Mouse (Mus musculus) v-Abl transformed pro-B cells (cell line): ENCODE measurements at regions not wholly inside any gene's neighbourhood (a gene's known extent, or its start where the extent isn't known, plus 50 kb on each side); places are given as distances from the start of the nearest gene placed in this dataset.

ENCODE experiments used
- in situ Hi-C, 2 experiments: fragments of 400-800 bp; cut with MboI; formaldehyde crosslinking; loops; one replicate each; pipeline ENCODE4 v1.15.1; 2025; ENCODE audit not compliant: unreplicated experiment in 2 of 2

DNA sequence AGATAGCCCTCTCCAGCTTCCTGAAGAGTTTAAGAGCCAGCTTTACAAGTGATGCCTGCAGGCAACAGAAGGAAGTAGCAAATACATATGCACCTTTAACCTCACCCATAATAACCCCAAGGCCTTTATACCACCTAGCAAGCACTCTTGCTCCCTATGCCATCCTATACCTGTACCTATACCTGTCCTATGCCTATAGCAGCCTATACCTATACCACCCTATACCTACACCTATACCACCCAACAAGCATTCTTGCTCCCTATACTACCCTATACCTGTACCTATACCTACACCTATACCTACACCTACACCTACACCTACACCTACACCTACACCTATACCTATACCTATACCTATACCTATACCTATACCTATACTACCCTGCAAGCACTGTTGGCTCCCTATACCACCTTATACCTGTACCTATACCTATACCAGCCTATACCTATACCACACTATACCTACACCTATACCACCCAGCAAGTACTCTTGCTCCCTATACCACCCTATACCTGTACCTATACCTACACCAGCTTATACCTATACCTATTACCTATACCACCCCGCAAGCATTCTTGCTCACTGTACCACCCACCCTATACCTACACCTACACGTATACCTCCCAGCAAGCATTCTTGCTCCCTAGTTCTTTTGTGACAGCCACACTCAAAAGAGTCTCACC lies 120.9 kb downstream of the Mycn start:
- in situ Hi-C loops: no loop called here

DNA sequence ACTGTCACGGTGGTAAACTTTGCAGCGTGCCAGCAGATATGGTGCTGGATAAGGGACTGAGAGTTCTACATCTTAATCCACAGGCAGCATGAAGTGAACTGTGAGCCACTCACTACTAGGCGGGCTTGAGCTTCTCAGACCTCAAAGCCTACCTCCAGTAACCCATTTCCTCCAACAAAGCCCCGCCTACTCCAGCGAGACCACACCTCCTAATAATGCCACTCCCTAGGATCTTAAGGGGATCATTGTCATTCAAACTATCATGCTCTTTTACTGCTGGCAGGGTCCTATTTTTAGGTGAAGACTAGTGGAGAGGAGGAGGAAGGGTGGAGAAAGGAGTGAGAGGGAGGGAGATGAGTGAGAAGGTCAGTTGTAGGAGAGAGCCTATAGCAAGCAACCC lies 122.0 kb downstream of the Mycn start:
- in situ Hi-C loops: no loop called here

- in situ Hi-C loops: no loop called here
Measured at GRCm38 (mm10) chr12:12814693-12815092, 127.0 kb downstream of the Mycn start.

DNA sequence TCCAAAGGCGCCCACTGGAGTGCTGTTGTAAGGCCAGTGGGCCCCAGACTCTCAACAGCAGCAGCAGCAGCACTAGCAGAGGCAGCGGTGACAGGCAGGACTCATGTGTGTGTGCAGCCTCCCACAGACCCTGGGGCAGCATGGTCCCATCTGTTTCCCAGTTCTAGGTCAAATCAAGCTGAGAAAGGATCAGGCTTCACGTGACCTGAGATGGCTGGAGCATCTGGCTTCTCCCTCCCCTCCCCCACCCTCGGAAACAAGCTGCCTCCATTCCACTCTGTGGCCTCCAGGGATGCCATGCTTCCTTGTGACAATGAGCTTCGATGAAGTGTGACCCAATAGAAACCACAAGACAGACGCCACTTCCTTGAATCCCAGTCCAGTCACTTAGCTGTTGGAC lies 128.8 kb downstream of the Mycn start:
- in situ Hi-C loops: no loop called here

DNA sequence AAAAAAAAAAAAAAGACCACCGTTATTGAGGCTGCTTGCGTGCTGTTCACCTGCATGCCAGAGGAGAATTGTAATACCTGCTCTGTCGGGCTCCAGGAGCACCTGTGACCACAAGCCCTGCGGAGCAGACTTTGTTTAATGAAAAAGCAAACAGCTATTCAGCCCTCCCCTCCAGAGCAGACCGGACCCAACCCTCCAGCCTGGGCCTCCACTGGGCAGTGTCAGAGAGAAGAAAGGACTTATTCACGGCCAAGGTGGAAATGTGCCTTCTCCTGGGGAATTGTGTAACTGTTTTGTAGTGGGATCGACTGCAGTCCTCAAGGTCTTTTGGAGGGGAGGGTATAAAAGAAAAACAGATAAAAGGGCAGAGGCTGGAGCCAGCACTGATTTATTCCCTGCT lies 130.8 kb downstream of the Mycn start:
- in situ Hi-C loops: no loop called here

GRCm38 (mm10) chr12:12810159-12810885 lies 131.4 kb downstream of the Mycn start:
- in situ Hi-C loops: no loop called here

DNA sequence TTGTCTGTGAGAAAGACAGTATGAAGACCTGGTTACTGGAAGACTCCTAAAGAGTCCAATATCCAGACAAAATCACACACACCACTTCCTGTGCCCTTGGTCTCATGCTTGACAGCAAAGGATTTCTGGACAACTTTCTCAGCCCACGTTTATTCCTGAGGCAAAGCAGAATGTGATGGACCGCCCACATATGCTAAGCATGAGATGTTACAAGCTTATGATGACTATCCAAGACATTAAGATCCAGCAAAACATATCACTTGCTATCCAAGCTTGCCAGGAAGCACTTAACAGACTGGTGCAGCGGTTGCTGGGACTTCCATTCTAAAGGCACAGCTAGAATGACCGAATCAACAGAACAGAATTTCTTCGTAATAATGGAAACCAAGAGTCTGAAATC lies 133.6 kb downstream of the Mycn start:
- in situ Hi-C loops: no loop called here

GRCm38 (mm10) chr12:12803602-12804001 lies 138.1 kb downstream of the Mycn start:
- in situ Hi-C loops: no loop called here

DNA sequence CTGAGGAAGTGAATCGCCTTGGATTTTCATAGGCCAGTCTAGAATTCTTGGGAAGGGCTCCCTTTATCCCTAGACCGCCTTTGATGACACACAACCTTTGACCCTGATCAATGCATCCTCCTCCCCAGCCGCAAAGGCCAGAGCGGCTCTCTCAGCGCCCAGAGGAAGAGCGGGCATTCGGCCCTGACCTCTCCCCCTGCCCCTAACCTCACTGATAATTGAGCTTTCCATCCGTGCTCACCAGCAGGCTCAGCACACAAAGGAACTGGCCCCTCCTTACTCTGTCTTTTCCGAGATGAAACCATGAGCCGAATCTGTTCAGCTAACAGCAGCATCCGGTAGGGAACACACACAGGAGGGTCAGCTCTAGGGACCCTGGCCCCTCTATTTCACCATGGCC lies 139.3 kb downstream of the Mycn start:
- in situ Hi-C loops: no loop called here

- in situ Hi-C loops: no loop called here
Measured at GRCm38 (mm10) chr12:12801700-12802099, 140.0 kb downstream of the Mycn start.

DNA sequence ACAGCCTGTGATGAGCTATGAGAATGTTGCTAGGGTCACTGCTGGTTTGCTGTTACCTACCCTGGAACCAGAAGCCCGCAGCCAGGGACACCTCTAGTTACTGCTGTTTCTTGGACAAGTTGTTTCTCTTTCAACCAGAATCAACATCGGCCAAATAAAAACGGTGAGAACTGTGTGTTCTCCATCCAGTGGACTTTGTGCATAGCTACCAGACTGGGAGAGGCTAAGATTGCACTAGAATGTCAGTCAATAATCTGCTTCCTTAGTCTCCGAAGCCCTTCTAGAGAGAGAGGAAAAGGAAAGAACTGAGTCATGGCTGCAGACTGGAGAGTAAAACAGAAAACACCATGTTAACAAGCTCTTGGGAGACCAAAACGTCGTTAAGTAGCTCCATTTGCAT lies 141.6 kb downstream of the Mycn start:
- in situ Hi-C loops: no loop called here

GRCm38 (mm10) chr12:12789052-12789451 lies 152.7 kb downstream of the Mycn start:
- in situ Hi-C loops: no loop called here

DNA sequence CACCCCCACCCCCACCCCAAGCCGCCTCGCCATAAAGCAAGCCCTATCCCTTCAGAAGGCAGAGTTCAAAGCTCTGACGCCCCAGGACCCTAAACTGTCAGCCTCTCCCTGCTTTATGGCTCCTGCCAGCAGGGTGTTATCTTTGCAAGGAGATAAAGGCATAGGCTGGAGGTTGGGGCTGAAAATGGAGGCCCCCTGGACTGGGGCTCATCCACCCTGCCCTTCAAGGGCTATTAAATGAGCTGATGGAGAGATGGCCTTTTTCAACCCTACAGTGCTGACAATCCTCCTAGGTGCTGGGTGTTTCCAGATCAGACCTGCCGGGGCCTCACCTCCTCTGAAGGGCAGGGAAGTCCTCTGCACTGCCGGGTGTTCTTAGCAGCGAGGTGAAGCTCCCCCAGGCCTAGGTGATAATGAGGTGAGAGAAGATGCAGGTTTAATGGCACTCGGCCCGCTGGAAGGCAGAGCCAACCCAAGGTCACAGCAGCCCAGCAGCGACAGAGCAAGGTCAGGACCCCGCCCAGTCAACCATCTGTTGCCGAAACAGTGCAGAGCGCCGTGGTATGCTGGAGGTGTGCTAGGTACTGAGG lies 153.4 kb downstream of the Mycn start:
- in situ Hi-C loops: no loop called here

- in situ Hi-C loops: no loop called here
Measured at GRCm38 (mm10) chr12:12787608-12788262, 154.0 kb downstream of the Mycn start.

DNA sequence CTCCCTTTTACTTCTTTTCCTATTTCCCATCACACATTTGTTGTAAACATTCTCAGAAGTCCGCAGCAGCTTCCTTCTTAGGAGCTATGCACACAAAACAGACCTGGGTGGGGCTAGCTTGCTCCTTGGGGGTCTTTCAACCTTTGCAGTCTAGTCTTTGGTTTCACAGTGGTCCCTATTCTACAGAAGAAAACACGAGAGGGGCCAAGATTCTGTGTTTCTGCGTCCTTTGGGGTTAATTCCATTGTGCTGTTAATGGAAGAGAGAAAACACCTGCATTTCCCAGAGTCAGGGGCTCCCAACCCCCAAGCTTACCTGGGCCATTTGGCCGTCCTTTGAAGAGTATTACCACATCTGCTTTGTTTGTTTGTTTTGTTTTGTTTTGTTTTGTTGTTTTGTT lies 154.6 kb downstream of the Mycn start:
- in situ Hi-C loops: no loop called here

DNA sequence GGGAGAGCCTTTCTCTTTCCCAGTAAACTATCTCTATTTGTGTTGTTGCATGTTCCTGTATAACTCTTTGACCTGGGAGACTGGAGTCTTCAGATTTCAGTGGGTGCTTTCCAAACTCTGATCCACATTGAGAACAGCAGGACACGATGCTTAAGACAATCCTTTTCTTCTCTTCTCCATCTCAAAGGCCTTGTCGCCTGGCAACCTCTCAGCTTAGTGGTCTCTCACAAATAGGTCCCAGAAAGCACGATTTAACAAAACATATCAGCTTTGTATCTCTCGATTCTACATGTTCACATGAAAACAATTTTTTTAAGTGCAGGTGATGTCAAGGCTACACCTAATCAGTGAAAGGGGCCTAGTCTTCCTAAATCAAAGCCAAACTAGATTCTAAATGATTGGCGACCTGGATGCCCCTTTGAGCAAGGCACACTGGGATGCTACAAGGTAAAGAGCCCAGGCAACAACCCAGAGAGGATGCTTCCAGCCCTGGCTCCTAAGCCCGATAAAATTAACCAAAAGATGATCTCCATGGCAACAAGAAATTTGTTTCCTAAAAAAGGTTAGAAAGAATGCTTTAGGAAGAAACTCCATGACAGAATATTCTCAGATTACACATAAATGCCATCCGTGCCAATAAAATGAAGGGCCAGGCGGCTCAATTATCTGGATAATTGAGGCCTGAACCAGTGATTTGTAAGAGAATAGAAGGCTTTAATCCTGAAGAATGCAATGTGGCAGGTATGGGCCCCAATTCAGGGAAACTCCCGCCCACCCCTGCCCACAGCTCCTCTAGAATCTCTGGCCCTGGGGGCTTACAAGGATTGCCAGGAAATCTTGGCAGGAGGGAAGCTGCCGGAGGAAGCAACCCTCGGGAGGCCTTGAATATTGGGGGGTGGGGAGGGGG lies 157.8 kb downstream of the Mycn start:
- in situ Hi-C loops: no loop called here

GRCm38 (mm10) chr12:12781526-12781925 lies 160.2 kb downstream of the Mycn start:
- in situ Hi-C loops: no loop called here

DNA sequence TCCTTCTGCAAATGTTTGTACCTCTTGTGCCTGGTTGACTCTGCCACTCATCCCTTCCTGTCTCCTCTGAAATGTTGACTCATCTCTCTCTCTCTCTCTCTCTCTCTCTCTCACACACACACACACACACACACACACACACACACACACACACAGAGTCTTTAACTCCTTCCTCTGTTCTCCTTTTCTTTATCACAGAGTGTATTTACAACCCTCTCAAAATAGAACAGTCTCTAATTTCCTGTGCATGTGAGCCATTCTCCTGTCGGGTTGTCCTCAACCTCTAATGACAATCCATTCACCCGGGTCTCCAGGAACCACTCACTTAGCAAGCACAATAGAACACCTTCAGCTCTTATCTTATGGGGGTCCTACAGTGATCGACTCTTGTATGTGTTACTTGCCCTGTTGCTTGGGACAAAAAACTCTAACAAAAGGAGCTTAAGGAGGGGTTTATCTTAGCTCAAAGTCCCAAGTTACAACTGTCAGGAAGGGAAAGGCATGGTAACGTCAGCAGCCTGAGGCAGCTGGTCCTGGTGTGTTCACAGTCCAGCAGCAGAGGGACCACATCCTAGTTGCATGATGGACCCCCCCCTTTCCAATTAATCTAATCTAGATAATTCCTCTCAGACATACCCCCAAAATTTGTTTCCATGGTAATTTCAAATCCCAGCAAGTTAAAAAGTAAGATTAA lies 163.0 kb downstream of the Mycn start:
- in situ Hi-C loops: no loop called here

DNA sequence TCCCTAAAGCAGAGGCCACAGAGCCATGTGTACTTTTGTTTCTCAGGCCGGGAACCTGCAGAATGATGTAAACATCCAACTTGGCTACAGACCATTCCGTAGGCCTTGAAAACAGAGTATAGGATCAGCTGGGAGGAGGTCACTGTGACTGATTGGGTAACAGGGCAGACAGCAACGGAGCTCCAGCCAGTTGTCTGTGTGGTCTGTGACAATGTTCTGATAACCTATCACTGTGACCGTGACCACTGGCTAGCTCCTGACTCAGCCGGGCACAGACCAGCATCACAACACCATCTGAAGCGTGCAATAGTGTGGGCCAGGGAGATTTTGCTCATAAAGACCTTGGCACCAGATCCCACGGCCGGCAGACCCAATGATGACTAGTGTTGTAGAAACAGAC lies 164.3 kb downstream of the Mycn start:
- in situ Hi-C loops: no loop called here

GRCm38 (mm10) chr12:12776783-12777182 lies 164.9 kb downstream of the Mycn start:
- in situ Hi-C loops: no loop called here
